ENCODE assay signal across 24 mouse cellular contexts in genomic region chr15:95765936-95766335, GRCm38 (mm10). TPM values are rescaled to one million over a fixed set of nuclear protein-coding genes. Genes with fewer than 3 reads are reported as not detected.
DNase-seq lines count a peak whose midpoint lies in the region; ATAC-seq lines count a peak whose summit lies in the region.
"Had no signal": no experiment of that assay in that cellular context is flagged by ENCODE, and none has a peak within 500 bp of the region (broad histone marks: within the 10 kb centered on the region; RNA-seq: fewer than 3 reads in every experiment).

No protein-coding gene starts in this region.

- H3K4me1 ChIP-seq in midbrain, embryonic 11.5 days (ENCODE audit: control insufficient read depth, insufficient read depth, low read length): no peaks in the 10 kb centered on the region
- H3K4me1 ChIP-seq in midbrain, embryonic 14.5 days (ENCODE audit: control insufficient read depth, insufficient read depth, low read length): no peaks in the 10 kb centered on the region
- H3K4me1 ChIP-seq: embryonic facial prominence, embryonic 13.5 days; embryonic facial prominence, embryonic 15.5 days; forebrain, embryonic 12.5 days had no signal

- H3K9ac ChIP-seq in midbrain, embryonic 11.5 days (ENCODE audit: low read length): no peak overlapping the region
- no peak overlapping the region for H3K9ac ChIP-seq in midbrain, embryonic 14.5 days (replicated peaks; ENCODE audit: low read length)
- H3K9ac ChIP-seq: embryonic facial prominence, embryonic 13.5 days; embryonic facial prominence, embryonic 15.5 days; forebrain, embryonic 12.5 days had no signal

- H3K4me3 ChIP-seq in midbrain, embryonic 11.5 days (ENCODE audit: low read depth, low read length): no peak overlapping the region
- no peak overlapping the region for H3K4me3 ChIP-seq in midbrain, embryonic 14.5 days (replicated peaks; ENCODE audit: low read depth, low read length)
- H3K4me3 ChIP-seq: embryonic facial prominence, embryonic 13.5 days; embryonic facial prominence, embryonic 15.5 days; erythroblast, embryonic 14.5 days; forebrain, embryonic 10.5 days; forebrain, embryonic 12.5 days had no signal

- 85% methylated on average over 6 of the region's 6 CpGs for WGBS in midbrain, embryonic 11.5 days
- WGBS in midbrain, embryonic 14.5 days: 86% methylated on average over 6 of the region's 6 CpGs

- no peak overlapping the region for H3K27ac ChIP-seq in midbrain, embryonic 11.5 days (ENCODE audit: low read depth, low read length)
- no peak overlapping the region for H3K27ac ChIP-seq in midbrain, embryonic 14.5 days (replicated peaks; ENCODE audit: low read depth, low read length)
- H3K27ac ChIP-seq: embryonic facial prominence, embryonic 13.5 days; embryonic facial prominence, embryonic 15.5 days; forebrain, embryonic 10.5 days; forebrain, embryonic 12.5 days had no signal

- H3K27me3 ChIP-seq in midbrain, embryonic 11.5 days (ENCODE audit: control insufficient read depth, insufficient read depth, low read length): no peaks in the 10 kb centered on the region
- no peaks in the 10 kb centered on the region for H3K27me3 ChIP-seq in midbrain, embryonic 14.5 days (ENCODE audit: control insufficient read depth, insufficient read depth, low read length)
- H3K27me3 ChIP-seq: embryonic facial prominence, embryonic 15.5 days; forebrain, embryonic 12.5 days; Patski had no signal

- ATAC-seq in midbrain, embryonic 11.5 days (ENCODE audit: low FRiP score): no peak
- ATAC-seq in midbrain, embryonic 14.5 days (ENCODE audit: low FRiP score, low TSS enrichment): no peak
- ATAC-seq: activated CD4-positive, CD25-positive, alpha-beta regulatory T cell, adult 4 months; forebrain, embryonic 14.5 days; forebrain, embryonic 16.5 days; Patski had no signal

- peak; percentile 65 for DNase-seq in midbrain, embryonic 11.5 days (ENCODE audit: low spot score, missing footprints)
- no peak for DNase-seq in midbrain, embryonic 14.5 days
- DNase-seq in ES-CJ7 (ENCODE audit: low read depth, low spot score) (peak; percentile 65), R1 (ENCODE audit: low read depth, low spot score) (peak; percentile 80)
- no peak for DNase-seq in cerebellum, postnatal 4 days (ENCODE audit: low spot score in 2 of 2)
- no peak for DNase-seq in retina, postnatal 1 day
- DNase-seq: adrenal gland, adult 8-10 months; adrenal gland, postnatal 14 days; adrenal gland, postnatal 36 days; cerebellum, adult 11-12 months; cerebellum, adult 2 months; cerebellum, adult 9-10 months; cerebellum, postnatal 25 days; embryo, embryonic 11 days had no signal

- no peaks in the 10 kb centered on the region for H3K36me3 ChIP-seq in midbrain, embryonic 11.5 days (ENCODE audit: control insufficient read depth, insufficient read depth, low read length)
- H3K36me3 ChIP-seq in midbrain, embryonic 14.5 days (ENCODE audit: control insufficient read depth, insufficient read depth, low read length): no peaks in the 10 kb centered on the region
- H3K36me3 ChIP-seq: embryonic facial prominence, embryonic 13.5 days; embryonic facial prominence, embryonic 15.5 days; forebrain, embryonic 10.5 days; forebrain, embryonic 12.5 days; G1E had no signal

- H3K4me2 ChIP-seq in midbrain, embryonic 11.5 days: no peak overlapping the region
- H3K4me2 ChIP-seq in midbrain, embryonic 14.5 days (ENCODE audit: low read length): no peak overlapping the region
- H3K4me2 ChIP-seq: embryonic facial prominence, embryonic 13.5 days; embryonic facial prominence, embryonic 15.5 days; forebrain, embryonic 12.5 days had no signal

- H3K9me3 ChIP-seq in midbrain, embryonic 11.5 days (ENCODE audit: control insufficient read depth, low read length): no peaks in the 10 kb centered on the region
- H3K9me3 ChIP-seq in midbrain, embryonic 14.5 days (ENCODE audit: control insufficient read depth, low read length): no peaks in the 10 kb centered on the region
- H3K9me3 ChIP-seq: embryonic facial prominence, embryonic 13.5 days; embryonic facial prominence, embryonic 15.5 days; forebrain, embryonic 10.5 days; forebrain, embryonic 12.5 days; G1E had no signal

RNA-seq across cellular contexts. Expression of gene Ano6, which starts 24.7 kb away (rescaled TPM):
- polyA plus RNA-seq in midbrain, embryonic 11.5 days (2014; fragmentation: Nextera tagmentation; extraction: Ambion mirVana): 30.3 and 30.8 TPM in 2 replicates
- 17.7 and 27.8 TPM in 2 replicates for polyA plus RNA-seq in midbrain, embryonic 14.5 days (2014; fragmentation: Nextera tagmentation; extraction: Ambion mirVana)

Comparison
In these comparisons a context has a peak if more than half of its experiments do, and no peak if none do; other contexts are left out.
1. DNase-seq: peak in midbrain, embryonic 11.5 days (single experiment), ES-CJ7 (single experiment) and R1 (single experiment); none in midbrain, embryonic 14.5 days (single experiment), cerebellum, postnatal 4 days (0 of 2) and retina, postnatal 1 day (single experiment).